Mouse (Mus musculus): ENCODE measurements at regions not wholly inside any gene's neighbourhood (a gene's known extent, or its start where the extent isn't known, plus 50 kb on each side); places are given as distances from the start of the nearest gene placed in this dataset.

- no peak for TF ChIP-seq EP300 (IDR thresholded peaks at IDR 0.05; ENCODE audit: low read depth)
- no peak for TF ChIP-seq CTCF (IDR thresholded peaks at IDR 0.05; ENCODE audit: low read depth)
Observed at GRCm38 (mm10) chr15:61439623-61440170, 516.9 kb upstream of the A1bg start.
